Mouse (Mus musculus) forebrain, embryonic 11.5 days (tissue): ENCODE measurements around the gene Sycp2l. TPM values are rescaled to one million over a fixed set of nuclear protein-coding genes. Genes with fewer than 3 reads are reported as not detected.

ENCODE experiments used
- ATAC-seq: fragments of 200-750 bp; cut with Nextera tagmentation; replicated peaks from 2 replicates; pipeline ENCODE4 v1.8.0; 2017; ENCODE audit warnings: moderate TSS enrichment; ENCODE audit not compliant: low FRiP score
- DNase-seq: peaks from one replicate; pipeline ENCODE4 v3.0.0-alpha.2; 2017; ENCODE audit warnings: low spot score
- H3K27ac ChIP-seq: fragments of 300-500 bp; sonication (generic); 2 replicates; pipeline ENCODE4 v1.5.1; 2014; ENCODE audit warnings: low read depth, low read length
- H3K27me3 ChIP-seq: fragments of 300-500 bp; sonication (generic); 2 replicates; pipeline ENCODE4 v1.6.1; 2014; ENCODE audit warnings: mild to moderate bottlenecking, low read length, mixed read lengths; ENCODE audit not compliant: control insufficient read depth, insufficient read depth
- H3K36me3 ChIP-seq: fragments of 300-500 bp; sonication (generic); 2 replicates; pipeline ENCODE4 v1.6.1; 2014; ENCODE audit warnings: mild to moderate bottlenecking, low read length, moderate library complexity, mixed read lengths; ENCODE audit not compliant: control insufficient read depth, insufficient read depth
- H3K4me1 ChIP-seq: fragments of 300-500 bp; sonication (generic); replicated peaks from 2 replicates; pipeline ENCODE4 v1.6.1; 2014; ENCODE audit warnings: low read length, mixed read lengths; ENCODE audit not compliant: control insufficient read depth, insufficient read depth
- H3K4me2 ChIP-seq: fragments of 300-500 bp; sonication (generic); 2 replicates; pipeline ENCODE4 v1.6.1; 2014; ENCODE audit warnings: low read depth, mild to moderate bottlenecking, low read length, moderate library complexity, mixed read lengths; ENCODE audit not compliant: severe bottlenecking
- H3K4me3 ChIP-seq: fragments of 300-500 bp; sonication (generic); 2 replicates; pipeline ENCODE4 v1.5.1; 2014; ENCODE audit warnings: low read depth, low read length
- H3K9ac ChIP-seq: fragments of 300-500 bp; sonication (generic); 2 replicates; pipeline ENCODE4 v1.6.1; 2014; ENCODE audit warnings: low read length
- H3K9me3 ChIP-seq: fragments of 300-500 bp; sonication (generic); 2 replicates; pipeline ENCODE4 v1.6.1; 2016; ENCODE audit warnings: low read length, mixed read lengths; ENCODE audit not compliant: control insufficient read depth
- WGBS: fragments of 180-500 bp; shearing (Covaris S2); extraction: QIAGEN DNeasy Blood & Tissue Kit; methylation state at CpG from one replicate; pipeline ENCODE4 v1.1.7; 2014; 5-methylcytosine and 5-hydroxymethylcytosine counted together
- polyA plus RNA-seq: library from polyadenylated mRNA; unstranded; fragments of >200 nt; fragmentation: Nextera tagmentation; extraction: Ambion mirVana; gene quantifications from 2 replicates; pipeline ENCODE4 v1.2.1, GENCODE M21; 2014

Sycp2l gene
- not detected in 2 replicates for polyA plus RNA-seq

GRCm38 (mm10) chr13:41113940-41114339 lies at the start of gene Sycp2l:
Sycp2l (plus strand) TSS chr13:41114307.
- WGBS, result 25% methylated on average over 14 of the region's 14 CpGs
- Histone ChIP-seq H3K9me3 (no peaks in the 10 kb centered on the region), H3K4me2 (peak within 1 kb of the TSS; percentile 35), H3K27ac (no peak within 1 kb of the TSS), H3K36me3 (no peaks in the 10 kb centered on the region), H3K4me3 (no peak within 1 kb of the TSS; the same call in 1 of the 2 replicates), H3K9ac (0 out of 2 replicates have a peak within 1 kb of the TSS, but pooled peaks have one; percentile 12), H3K27me3 (0 out of 2 replicates have a peak, but pooled peaks cover 2% of the 10 kb centered on the region), H3K4me1 (no peaks in the 10 kb centered on the region)
- no peak for DNase-seq
- no peak for ATAC-seq

GRCm38 (mm10) chr13:41067618-41068017 lies 46.5 kb upstream of the Sycp2l start:
- Histone ChIP-seq H3K36me3 (no peaks in the 10 kb centered on the region), H3K9me3 (no peaks in the 10 kb centered on the region), H3K4me3 (no peak overlapping the region), H3K9ac (no peak overlapping the region), H3K4me1 (no peaks in the 10 kb centered on the region), H3K4me2 (no peak overlapping the region), H3K27me3 (no peaks in the 10 kb centered on the region), H3K27ac (no peak overlapping the region)
- DNase-seq, result no peak
- 97% methylated on average over 4 of the region's 4 CpGs for WGBS
- ATAC-seq, result no peak

GRCm38 (mm10) chr13:41071617-41072016 lies 42.5 kb upstream of the Sycp2l start:
- Histone ChIP-seq H3K36me3 (no peaks in the 10 kb centered on the region), H3K9ac (no peak overlapping the region), H3K4me1 (no peaks in the 10 kb centered on the region), H3K4me2 (no peak overlapping the region), H3K27ac (no peak overlapping the region), H3K4me3 (no peak overlapping the region), H3K27me3 (no peaks in the 10 kb centered on the region), H3K9me3 (no peaks in the 10 kb centered on the region)
- DNase-seq (no peak), ATAC-seq (no peak)
- WGBS, result 92% methylated on average over 11 of the region's 11 CpGs

GRCm38 (mm10) chr13:41073819-41074218 lies 40.3 kb upstream of the Sycp2l start:
- 83% methylated on average over 5 of the region's 5 CpGs for WGBS
- DNase-seq, result no peak
- ATAC-seq, result no peak
- H3K27ac ChIP-seq, result no peak overlapping the region
- no peak overlapping the region for H3K4me2 ChIP-seq
- peaks cover 3% of the 10 kb centered on the region for H3K27me3 ChIP-seq
- H3K4me1 ChIP-seq, result no peaks in the 10 kb centered on the region
- no peaks in the 10 kb centered on the region for H3K36me3 ChIP-seq
- no peak overlapping the region for H3K9ac ChIP-seq
- H3K9me3 ChIP-seq, result no peaks in the 10 kb centered on the region
- no peak overlapping the region for H3K4me3 ChIP-seq

- peaks cover 7% of the 10 kb centered on the region for H3K27me3 ChIP-seq
- DNase-seq, result no peak
- no peak for ATAC-seq
- 55% methylated on average over 9 of the region's 9 CpGs for WGBS
- H3K9ac ChIP-seq, result no peak overlapping the region
- no peak overlapping the region for H3K4me2 ChIP-seq
- no peaks in the 10 kb centered on the region for H3K36me3 ChIP-seq
- H3K4me1 ChIP-seq, result no peaks in the 10 kb centered on the region
- no peaks in the 10 kb centered on the region for H3K9me3 ChIP-seq
- H3K4me3 ChIP-seq, result no peak overlapping the region
- H3K27ac ChIP-seq, result no peak overlapping the region
Observed at GRCm38 (mm10) chr13:41077921-41078320, 36.2 kb upstream of the Sycp2l start.

- H3K27me3 ChIP-seq, result peaks cover 7% of the 10 kb centered on the region
- peak overlapping the region; percentile 43 for H3K4me3 ChIP-seq
- WGBS, result 4% methylated on average over 24 of the region's 24 CpGs
- no peak; the same call in 1 of the 2 replicates for ATAC-seq
- no peak for DNase-seq
- no peaks in the 10 kb centered on the region for H3K9me3 ChIP-seq
- H3K9ac ChIP-seq, result peak overlapping the region; percentile 51
- no peaks in the 10 kb centered on the region for H3K36me3 ChIP-seq
- H3K4me2 ChIP-seq, result peak overlapping the region; percentile 84
- no peaks in the 10 kb centered on the region for H3K4me1 ChIP-seq
- no peak overlapping the region for H3K27ac ChIP-seq
Observed at GRCm38 (mm10) chr13:41078690-41079420, 35.3 kb upstream of the Sycp2l start.

GRCm38 (mm10) chr13:41079421-41079780 lies 34.7 kb upstream of the Sycp2l start, which contains the start of gene Mak:
Mak (minus strand) TSS chr13:41079706.
- ATAC-seq (peak; percentile 90), DNase-seq (peak; percentile 89)
- H3K36me3 ChIP-seq, result no peaks in the 10 kb centered on the region
- H3K27me3 ChIP-seq, result peaks cover 7% of the 10 kb centered on the region
- no peaks in the 10 kb centered on the region for H3K4me1 ChIP-seq
- under 1% methylated on average over 37 of the region's 40 CpGs for WGBS
- H3K9ac ChIP-seq, result peak within 1 kb of the TSS; percentile 51
- H3K4me2 ChIP-seq, result peak within 1 kb of the TSS; percentile 84
- no peak within 1 kb of the TSS for H3K27ac ChIP-seq
- no peaks in the 10 kb centered on the region for H3K9me3 ChIP-seq
- H3K4me3 ChIP-seq, result peak within 1 kb of the TSS; percentile 43

- H3K27ac ChIP-seq, result no peak overlapping the region
- no peaks in the 10 kb centered on the region for H3K36me3 ChIP-seq
- ATAC-seq (peak; percentile 51; the same call in 1 of the 2 replicates), DNase-seq (no peak)
- no peaks in the 10 kb centered on the region for H3K4me1 ChIP-seq
- H3K9ac ChIP-seq, result no peak overlapping the region
- no peak overlapping the region; the same call in 1 of the 2 replicates for H3K4me2 ChIP-seq
- no peaks in the 10 kb centered on the region for H3K9me3 ChIP-seq
- no peak overlapping the region for H3K4me3 ChIP-seq
- 57% methylated on average over 5 of the region's 5 CpGs for WGBS
- peaks cover 7% of the 10 kb centered on the region for H3K27me3 ChIP-seq
Observed at GRCm38 (mm10) chr13:41079859-41080258, 34.2 kb upstream of the Sycp2l start.

- 89% methylated on average over 6 of the region's 6 CpGs for WGBS
- H3K27me3 ChIP-seq, result peaks cover 7% of the 10 kb centered on the region
- no peaks in the 10 kb centered on the region for H3K4me1 ChIP-seq
Observed at GRCm38 (mm10) chr13:41080700-41081099, 33.4 kb upstream of the Sycp2l start.

More at GRCm38 (mm10) chr13:41080700-41081099, 33.4 kb upstream of the Sycp2l start:
- ATAC-seq, result no peak
- Histone ChIP-seq H3K27ac (no peak overlapping the region), H3K36me3 (no peaks in the 10 kb centered on the region), H3K9me3 (no peaks in the 10 kb centered on the region), H3K4me3 (no peak overlapping the region), H3K4me2 (no peak overlapping the region), H3K9ac (no peak overlapping the region)
- no peak for DNase-seq
